Mouse (Mus musculus) megakaryocyte, embryonic 14.5 days (primary cell): ENCODE measurements at regions not wholly inside any gene's neighbourhood (a gene's known extent, or its start where the extent isn't known, plus 50 kb on each side); places are given as distances from the start of the nearest gene placed in this dataset.

Experiments used
- FLI1 ChIP-seq: IDR thresholded peaks from 2 replicates; pipeline ENCODE4 v1.6.1; 2012; ENCODE audit warnings: low read length, inconsistent platforms, mixed read lengths
- GATA1 ChIP-seq: IDR thresholded peaks from 3 replicates; pipeline ENCODE4 v1.6.1; 2012; ENCODE audit warnings: mixed read lengths, low read length, inconsistent platforms, borderline replicate concordance

GRCm38 (mm10) chr9:116338729-116339100, 163.6 kb upstream of the Tgfbr2 start:
- TF ChIP-seq GATA1 (no peak), FLI1 (no peak)
